Mouse (Mus musculus): ENCODE data around the gene Naa38.
"Not testable (repeated sequence)": the region's sequence is repeated elsewhere in the genome, so short reads cannot be mapped to it uniquely, and the experiment has no call there.

Naa38 gene

DNA sequence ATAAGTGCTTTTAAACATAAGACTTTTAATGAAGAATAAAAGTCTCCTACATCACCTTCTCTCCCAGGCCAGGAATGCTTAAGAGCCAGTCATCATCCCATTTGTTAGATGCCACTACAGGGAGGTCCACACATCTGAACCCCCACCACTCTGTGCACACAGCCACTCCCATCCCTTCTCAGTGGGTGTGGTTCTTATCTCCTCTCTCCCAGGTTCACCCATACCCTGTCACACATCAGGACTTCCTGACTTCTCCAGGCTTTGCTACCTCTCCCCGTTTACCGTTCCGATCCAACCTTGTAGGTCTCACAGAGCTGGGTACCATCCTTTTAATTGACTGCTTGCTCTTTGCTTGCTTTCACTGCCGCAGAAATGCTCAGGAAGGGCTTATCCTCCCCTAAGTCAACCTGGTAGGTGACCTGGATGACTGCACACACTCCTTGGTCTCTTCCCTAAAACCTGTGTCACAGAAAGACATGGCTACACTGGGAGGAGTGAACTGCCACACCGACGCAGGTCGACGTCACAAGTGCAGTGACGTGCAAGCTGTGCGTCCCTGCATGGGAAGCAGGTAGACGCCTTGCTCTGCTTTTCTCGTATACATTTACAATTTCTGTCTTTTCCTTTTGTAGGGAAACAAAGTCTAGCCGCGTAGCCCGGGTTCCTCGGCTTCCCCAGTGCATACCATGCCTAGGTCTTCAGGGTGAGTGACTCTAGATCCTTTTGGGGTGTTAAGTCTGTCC is 21.9 kb upstream of the Naa38 start:
- no peak for DNase-seq

- DNase-seq = no peak
Measured at GRCm38 (mm10) chr11:69375646-69376045, 19.6 kb upstream of the Naa38 start.

DNA sequence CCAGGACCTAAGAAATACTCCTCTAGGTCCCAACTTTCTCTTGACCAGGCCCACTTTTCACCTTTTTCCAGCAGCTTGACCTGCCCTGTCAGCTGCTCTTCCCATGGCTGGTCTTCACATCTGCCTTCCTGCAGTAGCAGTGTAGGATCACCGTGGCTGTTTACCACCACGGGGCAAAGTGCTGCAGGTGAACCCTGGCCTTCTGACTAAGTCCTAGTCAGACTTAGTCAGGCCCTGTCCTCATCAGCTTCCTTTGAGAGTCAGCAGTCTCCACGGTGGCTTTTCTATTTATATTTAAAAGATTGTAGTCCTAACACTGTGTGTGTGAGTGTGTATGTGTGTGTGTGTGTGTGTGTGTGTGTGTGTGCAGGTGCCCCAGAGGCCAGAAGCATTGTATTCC is 17.5 kb upstream of the Naa38 start:
- DNase-seq = no peak

- DNase-seq = no peak
Measured at GRCm38 (mm10) chr11:69379600-69379999, 15.7 kb upstream of the Naa38 start.

- no peak for DNase-seq
Measured at GRCm38 (mm10) chr11:69381356-69381755, 13.9 kb upstream of the Naa38 start.

DNA sequence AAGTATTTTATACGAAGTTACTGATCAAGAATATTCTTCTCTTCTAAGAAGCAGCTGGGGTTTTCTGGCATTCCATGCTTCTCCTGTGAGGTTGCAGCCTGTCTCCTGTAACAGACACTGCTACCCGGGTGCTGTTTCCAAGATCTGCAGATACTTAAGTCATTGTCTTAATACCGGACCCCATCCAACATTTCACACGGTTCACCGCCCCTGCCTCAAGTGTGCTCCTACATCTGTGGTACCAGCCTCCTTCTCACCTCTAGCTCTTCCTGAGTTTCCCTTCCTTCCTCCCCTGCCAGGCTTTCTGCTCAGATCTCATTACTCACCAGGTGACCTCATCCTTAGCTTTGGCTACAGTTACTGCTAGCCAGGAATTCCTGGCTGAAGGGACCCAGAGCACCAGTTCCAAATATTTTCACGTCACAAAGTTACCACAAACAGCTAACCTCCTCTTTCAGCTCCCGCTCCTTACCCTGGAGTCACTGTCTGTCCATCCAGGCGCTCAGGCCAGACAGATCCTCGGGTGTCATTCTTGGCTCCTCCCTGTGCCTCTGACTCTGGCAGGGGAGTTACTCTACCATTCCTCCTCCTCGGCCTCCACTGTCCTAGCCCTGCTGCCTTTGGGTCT is 12.7 kb upstream of the Naa38 start:
- DNase-seq = no peak

DNA sequence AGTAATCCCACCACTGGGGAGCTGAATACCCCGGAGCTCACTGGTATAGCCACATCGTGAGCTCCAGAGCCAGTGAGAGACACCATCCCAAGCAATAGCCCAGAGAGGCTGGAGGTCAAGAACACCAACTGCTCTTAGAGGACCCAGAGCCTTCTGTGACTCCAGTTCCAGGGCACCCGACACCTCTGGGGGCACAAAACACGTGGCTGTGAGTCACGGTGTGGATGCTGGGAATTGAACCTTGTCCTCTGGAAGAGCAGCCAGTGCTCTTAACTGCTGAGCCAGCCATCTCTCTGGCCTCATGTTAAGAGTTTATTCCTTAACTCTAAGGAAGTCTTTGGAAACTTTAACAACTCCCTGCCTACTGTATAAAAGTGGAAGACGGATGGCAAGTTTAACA is 10.3 kb upstream of the Naa38 start:
- no peak for DNase-seq

DNA sequence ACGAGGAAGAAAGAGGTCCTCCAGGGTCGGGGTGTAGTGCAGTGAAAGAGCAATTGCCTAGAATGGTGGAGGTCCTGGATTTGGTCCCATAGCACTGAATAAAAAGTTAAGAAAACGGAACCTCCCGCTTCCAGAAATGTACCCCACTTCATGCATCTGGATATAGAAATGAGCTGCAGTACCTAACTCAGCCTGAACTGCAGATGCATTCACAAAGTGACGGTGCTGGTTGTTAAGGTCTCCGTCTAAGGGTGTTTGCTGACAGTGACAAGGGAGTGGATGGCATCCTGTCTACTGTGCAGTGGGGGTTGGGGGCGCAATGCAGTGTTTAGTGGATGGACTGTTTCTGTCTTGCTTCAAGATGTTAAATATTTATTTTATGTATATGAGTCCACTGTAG is 8.5 kb upstream of the Naa38 start:
- no peak for DNase-seq

- DNase-seq = no peak
Measured at GRCm38 (mm10) chr11:69388680-69389079, 6.6 kb upstream of the Naa38 start.

- no peak for DNase-seq
Measured at GRCm38 (mm10) chr11:69389531-69390399, 5.5 kb upstream of the Naa38 start.

GRCm38 (mm10) chr11:69390400-69391034 is 4.8 kb upstream of the Naa38 start:
- peak; percentile 78 to 83 for DNase-seq

- not testable (repeated sequence) for DNase-seq
Measured at GRCm38 (mm10) chr11:69394591-69395167, 608 bp upstream of the Naa38 start.

GRCm38 (mm10) chr11:69395634-69396373 is 517 bp downstream of the Naa38 start:
- DNase-seq = peak; percentile 93 to 94

DNA sequence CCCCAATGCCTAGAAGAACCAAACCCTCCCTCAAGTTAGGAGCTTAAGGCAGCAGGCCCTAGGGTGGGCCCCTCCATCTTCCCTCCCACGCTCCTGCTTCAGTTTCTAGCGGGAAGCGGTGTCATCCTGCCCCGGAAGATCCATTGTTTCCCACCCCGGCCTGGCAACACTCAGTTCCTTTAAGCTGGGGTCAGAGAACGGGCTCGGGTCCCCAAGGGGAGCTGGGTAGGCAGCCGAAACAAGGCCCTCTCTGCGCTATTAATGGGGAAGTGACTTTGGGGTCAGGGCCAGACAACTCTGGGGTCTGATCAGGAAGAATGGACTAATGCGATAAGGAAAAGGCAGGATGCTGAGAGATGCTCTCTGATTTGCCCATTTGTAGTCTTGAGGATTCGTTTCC is 1.5 kb downstream of the Naa38 start:
- DNase-seq = peak in 1 of 2 experiments; percentile 34

DNA sequence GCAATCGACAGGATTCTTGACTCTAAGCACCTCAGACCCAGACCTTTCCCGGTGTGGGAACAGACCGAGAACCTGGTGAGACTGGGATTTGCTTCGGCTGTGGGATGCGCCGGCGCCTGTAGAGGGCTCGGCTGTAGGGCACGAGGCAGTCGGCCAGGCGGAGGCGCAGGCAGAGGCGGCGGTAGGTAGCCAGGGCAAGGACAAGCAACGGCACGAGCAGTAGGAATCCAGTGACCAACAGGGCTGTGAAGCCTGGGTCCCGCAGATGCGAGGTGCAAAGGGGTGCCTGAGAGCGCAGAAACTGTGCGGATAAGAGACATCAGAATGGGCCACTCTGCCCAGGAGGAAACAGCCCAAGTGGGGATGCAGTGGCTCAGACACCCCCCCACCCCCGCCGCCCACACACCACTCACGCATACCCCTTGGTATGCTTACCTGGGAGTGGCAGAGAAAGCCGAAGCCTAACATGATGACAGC is 2.3 kb downstream of the Naa38 start:
- no peak for DNase-seq

DNA sequence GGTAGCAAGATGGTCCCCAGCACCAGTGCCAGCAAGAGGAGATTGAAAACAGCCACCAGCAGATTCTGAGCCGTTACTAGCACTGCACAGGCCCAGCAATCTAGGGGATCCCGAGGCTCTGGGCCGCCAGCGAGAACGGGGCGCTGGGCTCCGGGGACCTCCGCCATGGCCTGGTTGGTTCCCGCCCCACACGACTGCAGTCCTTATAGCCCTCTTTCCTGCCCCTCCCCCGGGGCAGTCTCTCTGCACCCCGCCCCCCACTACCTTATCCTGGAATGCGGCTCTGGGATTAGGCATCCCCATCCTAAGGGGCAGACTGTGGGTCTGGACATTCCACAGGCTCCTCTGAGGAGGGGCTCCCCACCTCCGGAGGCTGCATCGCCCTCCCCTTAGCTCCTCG is 2.8 kb downstream of the Naa38 start, which contains the start of gene Tmem88:
Gene Tmem88 (minus strand): TSS at position 176 of the 400 bp plus-strand sequence.
- DNase-seq = peak in 1 of 2 experiments; percentile 32

DNA sequence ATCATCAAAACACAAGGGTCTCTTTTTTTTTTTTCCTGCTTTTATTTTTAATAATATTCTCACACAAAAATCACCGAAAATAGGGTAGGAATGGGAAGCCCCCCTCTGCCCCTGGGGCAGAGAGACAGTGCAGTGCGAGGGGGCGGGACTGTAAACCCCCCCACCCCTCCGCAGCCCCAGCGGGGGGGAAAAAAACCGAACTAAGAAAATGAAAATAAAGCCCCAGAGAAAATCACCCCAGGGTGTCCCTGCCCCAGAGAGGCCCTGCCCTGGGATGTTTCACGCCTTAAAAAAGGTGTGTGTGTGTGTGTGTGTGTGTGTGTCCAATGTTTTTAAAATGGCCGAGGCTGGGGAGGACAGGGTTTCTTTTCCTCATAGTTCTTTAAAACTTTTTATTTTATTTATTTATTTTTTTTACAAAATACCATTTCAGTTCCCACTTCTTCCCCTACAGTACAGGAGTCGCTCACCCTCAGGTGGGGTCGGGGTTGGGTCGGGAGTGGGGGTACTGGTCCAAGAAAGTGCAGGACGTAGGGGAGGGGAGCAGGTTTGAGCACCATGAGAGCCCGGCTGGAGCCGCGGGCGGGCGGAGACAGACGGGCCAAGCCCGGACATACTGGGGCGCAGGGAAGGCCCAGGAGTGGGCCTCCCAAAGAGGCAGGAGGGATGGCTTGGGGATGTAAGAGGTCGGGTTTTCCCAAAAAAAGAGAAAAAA is 3.4 kb downstream of the Naa38 start:
- DNase-seq = no peak

GRCm38 (mm10) chr11:69399201-69400082 is 4.2 kb downstream of the Naa38 start:
- no peak for DNase-seq

DNA sequence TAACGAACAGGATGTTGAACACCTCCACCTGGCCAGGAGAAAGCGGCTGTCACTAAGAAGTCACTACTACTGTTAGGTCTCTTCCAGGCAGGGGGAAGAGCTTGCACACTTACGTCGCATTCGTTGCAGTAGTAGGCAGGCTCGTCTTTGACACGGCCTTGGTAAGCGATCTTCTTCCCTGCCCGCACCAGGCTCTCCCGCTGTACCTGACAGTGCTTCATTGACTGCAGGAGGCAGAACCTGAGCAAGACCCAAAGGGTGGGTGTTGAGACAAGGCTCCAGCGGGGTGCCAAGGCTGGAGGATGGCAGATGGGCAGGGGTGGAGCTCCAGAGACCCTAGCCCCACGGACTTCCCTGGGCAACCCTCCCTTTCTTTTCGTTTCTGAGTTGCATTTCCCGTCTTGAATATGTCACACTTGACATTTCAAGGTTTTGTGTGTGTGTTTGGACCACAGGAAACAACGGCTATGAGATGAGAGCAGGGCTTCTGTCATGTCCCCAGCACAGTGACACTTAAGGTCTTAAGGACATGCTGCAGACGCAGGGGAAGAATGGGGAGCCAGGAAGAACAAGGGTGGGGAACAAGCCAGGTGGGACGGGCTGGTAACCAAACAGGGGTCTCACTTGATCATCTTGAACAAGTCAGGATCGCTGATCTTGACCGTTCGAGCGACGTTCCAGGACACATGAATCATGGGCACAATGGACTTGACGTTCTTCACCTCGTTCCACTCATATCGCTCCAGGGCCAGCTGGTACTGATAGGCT is 5.0 kb downstream of the Naa38 start:
- DNase-seq = no peak

All from B cell, adult 2 months (primary cell).